Mouse (Mus musculus) myocyte (in vitro differentiated cells): Measurements from ENCODE around the gene Trpv1. TPM values are rescaled to one million over a fixed set of nuclear protein-coding genes. Genes with fewer than 3 reads are reported as not detected.

Source experiments
- H3K27me3 ChIP-seq: one replicate; pipeline ENCODE4 v1.6.1; 2011; ENCODE audit not compliant: control insufficient read depth, insufficient read depth, insufficient read length
- H3K36me3 ChIP-seq: one replicate; pipeline ENCODE4 v1.6.1; 2011; ENCODE audit not compliant: control insufficient read depth, insufficient read depth
- H3K4me2 ChIP-seq: one replicate; pipeline ENCODE4 v1.6.1; 2011; ENCODE audit warnings: low read depth, control low read depth
- H3K4me3 ChIP-seq: one replicate; pipeline ENCODE4 v1.5.1; 2011; ENCODE audit warnings: mild to moderate bottlenecking, control low read depth, moderate library complexity
- H3K79me2 ChIP-seq: one replicate; pipeline ENCODE4 v1.6.1; 2011; ENCODE audit not compliant: control insufficient read depth, insufficient read depth
- H3ac ChIP-seq: one replicate; pipeline ENCODE4 v1.6.1; 2011; ENCODE audit not compliant: control insufficient read depth, insufficient read length
- CEBPB ChIP-seq: IDR thresholded peaks from 2 replicates; pipeline ENCODE4 v1.6.1; 2011; ENCODE audit warnings: mild to moderate bottlenecking, moderate library complexity; ENCODE audit not compliant: poor library complexity, insufficient read depth, severe bottlenecking
- E2F4 ChIP-seq: IDR thresholded peaks from one replicate; pipeline ENCODE4 v1.6.1; 2011; ENCODE audit warnings: mild to moderate bottlenecking, control low read depth, moderate library complexity; ENCODE audit not compliant: insufficient read depth
- MAX ChIP-seq: IDR thresholded peaks from one replicate; pipeline ENCODE4 v1.6.1; 2011; ENCODE audit warnings: low read depth, mild to moderate bottlenecking, control low read depth
- MYOD1 ChIP-seq, 3 experiments: IDR thresholded peaks; one replicate each; pipeline ENCODE4 v1.6.1; 2011; ENCODE audit warnings: control low read depth in 2 of 3, low read depth in 2 of 3, mild to moderate bottlenecking in 2 of 3, moderate library complexity in 1 of 3; ENCODE audit not compliant: insufficient read length in 2 of 3, control insufficient read depth in 1 of 3
- MYOG ChIP-seq, 3 experiments: IDR thresholded peaks; one replicate each; pipeline ENCODE4 v1.6.1; 2011; ENCODE audit warnings: control low read depth in 2 of 3, low read depth in 2 of 3, mild to moderate bottlenecking in 2 of 3; ENCODE audit not compliant: insufficient read length in 2 of 3, control insufficient read depth in 1 of 3, insufficient read depth in 1 of 3
- POLR2A ChIP-seq: IDR thresholded peaks from one replicate; pipeline ENCODE4 v1.6.1; 2011; ENCODE audit warnings: low read depth, mild to moderate bottlenecking, control low read depth, moderate library complexity; ENCODE audit not compliant: insufficient read length
- POLR2AphosphoS2 ChIP-seq: IDR thresholded peaks from one replicate; pipeline ENCODE4 v1.6.1; 2011; ENCODE audit warnings: low read depth, control low read depth; ENCODE audit not compliant: insufficient read length
- REST ChIP-seq: IDR thresholded peaks from one replicate; pipeline ENCODE4 v1.6.1; 2011; ENCODE audit warnings: mild to moderate bottlenecking, control low read depth, moderate library complexity; ENCODE audit not compliant: insufficient read depth, insufficient read length
- SRF ChIP-seq: IDR thresholded peaks from one replicate; pipeline ENCODE4 v1.6.1; 2011; ENCODE audit warnings: low read depth; ENCODE audit not compliant: control insufficient read depth, insufficient read length
- TCF12 ChIP-seq: IDR thresholded peaks from one replicate; pipeline ENCODE4 v1.6.1; 2011; ENCODE audit warnings: mild to moderate bottlenecking, control low read depth; ENCODE audit not compliant: poor library complexity, insufficient read depth, severe bottlenecking
- TCF3 ChIP-seq: IDR thresholded peaks from one replicate; pipeline ENCODE4 v1.6.1; 2011; ENCODE audit warnings: low read depth, control low read depth; ENCODE audit not compliant: insufficient read length
- USF1 ChIP-seq: IDR thresholded peaks from one replicate; pipeline ENCODE4 v1.6.1; 2011; ENCODE audit warnings: low read depth, mild to moderate bottlenecking, control low read depth, moderate library complexity
- polyA plus RNA-seq: library from polyadenylated mRNA; unstranded; fragments of >200 nt; fragmentation: generic; extraction: Trizol; gene quantifications from one replicate; pipeline ENCODE4 v1.2.1, GENCODE M21; 2012; ENCODE audit warnings: missing spikeins

Gene Trpv1
- 0.17 TPM for polyA plus RNA-seq

DNA sequence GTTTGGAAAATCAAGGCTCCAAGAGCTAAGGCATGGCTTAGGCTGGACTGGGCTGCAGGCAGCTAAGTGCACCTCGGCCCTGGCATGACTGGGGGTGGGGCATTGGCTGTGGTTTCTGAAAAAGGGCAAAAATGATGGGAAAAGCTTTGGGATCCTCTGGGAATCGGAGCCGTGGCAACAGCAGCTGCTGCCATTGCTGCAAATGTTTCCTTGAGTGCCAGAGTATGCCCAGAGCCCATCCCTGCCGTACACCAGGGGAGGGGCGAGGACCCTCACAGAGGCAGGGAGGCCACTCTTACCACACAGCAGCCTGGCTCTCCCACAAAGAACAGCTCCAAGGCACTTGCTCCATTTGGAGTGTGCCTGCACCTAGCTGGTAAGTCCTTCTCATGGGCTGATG lies at the start of gene Trpv1:
TSS of gene Trpv1 (plus strand) at position 301 of the 400 bp plus-strand sequence.
- H3K4me2 ChIP-seq: no peak within 1 kb of the TSS

DNA sequence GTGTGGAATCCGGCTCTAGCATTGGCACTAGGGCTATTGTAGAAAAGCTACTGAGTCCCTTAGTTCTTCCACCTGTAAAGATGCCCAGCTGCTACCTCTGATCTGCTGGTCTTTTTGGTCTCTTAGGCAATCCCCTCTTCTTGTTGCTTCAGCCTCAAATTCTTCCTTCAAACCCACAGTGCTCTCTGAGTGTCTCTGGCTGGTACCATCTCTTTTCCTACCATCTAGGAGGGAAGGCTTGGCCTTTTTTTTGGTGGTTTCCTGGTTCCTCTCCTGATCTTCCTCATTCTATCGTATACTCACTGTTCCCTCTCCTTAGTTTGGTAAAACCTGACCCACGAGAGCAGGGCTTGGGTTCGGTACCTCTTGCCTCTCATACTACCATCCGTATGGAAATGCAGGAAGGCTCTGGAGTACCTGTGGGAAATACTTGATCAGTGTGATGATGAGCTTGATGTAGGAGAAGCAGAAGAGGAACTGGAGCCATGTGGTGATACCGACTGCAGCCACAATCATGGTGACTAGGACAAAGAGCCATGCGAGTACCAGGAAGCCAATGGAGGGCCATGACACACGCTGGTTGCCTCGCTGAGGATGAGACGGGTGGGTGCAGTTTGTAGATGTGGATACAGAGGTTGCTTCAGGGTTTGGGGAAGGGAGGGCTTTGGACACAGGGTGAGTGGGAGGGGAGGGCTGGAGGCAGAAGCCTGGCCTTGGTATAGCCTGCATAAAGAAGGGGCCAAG lies 48.0 kb upstream of the Trpv1 start:
- H3K27me3 ChIP-seq: no peaks in the 10 kb centered on the region
- H3K79me2 ChIP-seq: no peaks in the 10 kb centered on the region
- H3K4me2 ChIP-seq: no peak overlapping the region
- TF ChIP-seq POLR2A (no peak), POLR2AphosphoS2 (peak; percentile 52)
- peaks cover 29% of the 10 kb centered on the region for H3K36me3 ChIP-seq
- H3ac ChIP-seq: no peak overlapping the region
- H3K4me3 ChIP-seq: no peak overlapping the region

More for the DNA sequence above, at the start of gene Trpv1:
- Histone ChIP-seq H3K27me3 (peaks cover 5% of the 10 kb centered on the region), H3K79me2 (no peaks in the 10 kb centered on the region), H3K36me3 (no peaks in the 10 kb centered on the region), H3ac (no peak within 1 kb of the TSS), H3K4me3 (no peak within 1 kb of the TSS)
- TF ChIP-seq CEBPB (no peak), SRF (no peak), MAX (no peak), POLR2A (no peak), MYOD1 (IDR thresholded peaks at IDR 0.05; ENCODE audit: control insufficient read depth in 1 of 3, insufficient read length in 2 of 3, low read depth in 2 of 3) (no peak), POLR2AphosphoS2 (no peak)

DNA sequence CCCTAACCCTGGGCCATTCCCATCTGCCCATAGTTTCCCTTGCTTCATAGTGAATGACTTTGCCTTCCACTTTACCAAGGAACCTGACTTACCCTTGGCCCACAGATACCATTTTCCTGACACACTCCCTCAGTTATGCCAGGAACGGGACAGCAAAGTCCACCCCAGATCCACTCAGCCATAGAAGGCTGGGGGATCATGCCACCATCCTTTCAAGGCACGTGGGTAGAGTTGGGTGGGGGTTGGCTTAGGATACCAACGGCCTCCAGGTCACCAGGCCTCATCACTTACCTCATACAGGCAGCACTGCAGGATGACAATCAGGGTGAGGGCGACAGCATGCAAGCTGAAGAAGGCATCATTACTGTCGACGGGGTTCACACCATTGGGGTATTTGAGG lies 46.9 kb upstream of the Trpv1 start:
- Histone ChIP-seq H3K79me2 (no peaks in the 10 kb centered on the region), H3K4me2 (no peak overlapping the region), H3K4me3 (no peak overlapping the region), H3ac (no peak overlapping the region), H3K36me3 (peaks cover 29% of the 10 kb centered on the region), H3K27me3 (no peaks in the 10 kb centered on the region)
- TF ChIP-seq E2F4: no peak

DNA sequence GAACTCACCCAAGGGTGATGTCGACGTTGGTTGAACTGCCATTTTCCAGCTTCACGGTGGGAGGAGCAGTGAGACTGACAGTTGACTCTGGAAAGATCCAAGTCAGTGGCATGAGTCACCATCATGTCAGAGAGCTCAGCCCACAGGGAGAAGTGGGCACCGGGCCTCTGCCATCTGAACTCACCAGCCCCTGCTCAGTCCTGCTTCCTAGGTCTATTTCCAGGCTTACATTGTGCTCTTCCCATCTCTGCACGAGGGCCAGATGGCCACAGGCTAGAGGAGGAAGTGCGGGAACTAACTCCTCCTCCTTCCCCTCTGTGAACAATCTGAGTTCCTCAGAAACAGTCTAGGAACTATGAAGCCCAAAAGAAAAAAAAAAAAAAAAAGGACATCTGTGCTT lies 41.0 kb upstream of the Trpv1 start:
- peaks cover 9% of the 10 kb centered on the region for H3K36me3 ChIP-seq
- H3K4me3 ChIP-seq: no peak overlapping the region
- H3K4me2 ChIP-seq: peak overlapping the region; percentile 42
- TF ChIP-seq MYOG (IDR thresholded peaks at IDR 0.05; ENCODE audit: control insufficient read depth in 1 of 3, insufficient read depth in 1 of 3, insufficient read length in 2 of 3, low read depth in 2 of 3): no peak
- TF ChIP-seq USF1: no peak
- TF ChIP-seq POLR2A: no peak
- TF ChIP-seq E2F4: no peak
- TF ChIP-seq POLR2AphosphoS2: no peak
- TF ChIP-seq MAX: no peak
- H3ac ChIP-seq: no peak overlapping the region
- H3K79me2 ChIP-seq: no peaks in the 10 kb centered on the region
- no peaks in the 10 kb centered on the region for H3K27me3 ChIP-seq

DNA sequence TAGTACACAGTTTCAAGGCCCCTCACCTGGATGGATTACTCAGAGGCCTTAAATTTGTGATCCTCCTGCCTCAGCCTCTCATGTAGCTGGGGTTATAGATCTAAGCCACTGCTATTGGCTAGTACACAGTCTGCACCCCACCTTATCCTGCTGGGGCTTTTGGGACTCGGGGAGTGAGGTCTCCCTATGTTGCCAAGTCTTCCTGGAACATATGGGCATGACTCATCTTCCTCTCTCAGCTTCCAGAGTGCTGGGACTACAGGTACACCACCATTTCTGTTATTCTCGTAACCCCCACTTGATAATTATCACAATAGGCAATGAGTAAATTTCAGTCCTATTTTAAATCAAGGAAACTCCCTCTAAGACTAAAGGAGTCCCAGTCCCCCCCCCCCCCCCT lies 39.6 kb upstream of the Trpv1 start:
- H3K4me3 ChIP-seq: no peak overlapping the region
- no peaks in the 10 kb centered on the region for H3K27me3 ChIP-seq
- H3K79me2 ChIP-seq: no peaks in the 10 kb centered on the region
- no peak overlapping the region for H3K4me2 ChIP-seq
- TF ChIP-seq MYOG (IDR thresholded peaks at IDR 0.05; ENCODE audit: control insufficient read depth in 1 of 3, insufficient read depth in 1 of 3, insufficient read length in 2 of 3, low read depth in 2 of 3): no peak
- TF ChIP-seq E2F4: no peak
- no peak for TF ChIP-seq MAX
- TF ChIP-seq USF1: no peak
- no peak for TF ChIP-seq POLR2AphosphoS2
- TF ChIP-seq MYOD1 (IDR thresholded peaks at IDR 0.05; ENCODE audit: control insufficient read depth in 1 of 3, insufficient read length in 2 of 3, low read depth in 2 of 3): no peak
- TF ChIP-seq SRF: no peak
- no peak for TF ChIP-seq REST
- H3ac ChIP-seq: no peak overlapping the region
- H3K36me3 ChIP-seq: peaks cover 8% of the 10 kb centered on the region

DNA sequence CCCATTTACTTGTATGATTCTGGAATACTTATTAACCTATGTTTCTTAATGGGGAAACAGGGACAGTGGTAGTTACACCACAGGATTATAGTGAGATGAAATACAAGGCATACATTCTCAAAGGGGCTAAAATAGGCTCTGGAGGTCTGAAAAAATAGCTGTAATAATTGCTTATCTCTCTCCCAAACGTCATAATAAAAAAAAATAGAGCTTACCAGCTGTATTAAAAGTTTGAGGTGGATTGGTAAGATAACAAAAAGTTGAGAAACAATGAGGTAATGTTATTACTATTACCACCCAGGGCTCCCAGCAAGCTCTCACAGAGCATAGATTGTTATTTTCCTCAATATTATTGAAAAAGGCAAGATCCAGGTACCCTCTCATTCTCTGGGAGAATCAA lies 35.9 kb upstream of the Trpv1 start:
- Histone ChIP-seq H3K4me2 (peak overlapping the region; percentile 95), H3K79me2 (no peaks in the 10 kb centered on the region), H3K4me3 (peak overlapping the region; percentile 58), H3K36me3 (no peaks in the 10 kb centered on the region), H3K27me3 (no peaks in the 10 kb centered on the region), H3ac (peak overlapping the region; percentile 10)
- TF ChIP-seq REST (no peak), MYOG (IDR thresholded peaks at IDR 0.05; ENCODE audit: control insufficient read depth in 1 of 3, insufficient read depth in 1 of 3, insufficient read length in 2 of 3, low read depth in 2 of 3) (no peak), SRF (no peak), MAX (no peak), POLR2AphosphoS2 (no peak), TCF3 (no peak), E2F4 (no peak), POLR2A (no peak), TCF12 (no peak), CEBPB (no peak), USF1 (no peak), MYOD1 (IDR thresholded peaks at IDR 0.05; ENCODE audit: control insufficient read depth in 1 of 3, insufficient read length in 2 of 3, low read depth in 2 of 3) (no peak)
